Mouse (Mus musculus): Measurements from ENCODE around the gene Cep97.
"Not testable (repeated sequence)": the region's sequence is repeated elsewhere in the genome, so short reads cannot be mapped to it uniquely, and the experiment has no call there.

Gene Cep97

GRCm38 (mm10) chr16:55934453-55935037 lies at the start of gene Cep97:
Gene Cep97 (minus strand): TSS chr16:55934855.
- peak; percentile 94 for DNase-seq (ENCODE audit: extremely low read depth, low read depth)

GRCm38 (mm10) chr16:55974903-55975285 lies 40.2 kb upstream of the Cep97 start:
- no peak for DNase-seq (ENCODE audit: extremely low read depth, low read depth)

GRCm38 (mm10) chr16:55974256-55974902 lies 39.7 kb upstream of the Cep97 start:
- DNase-seq (ENCODE audit: extremely low read depth, low read depth): no peak

GRCm38 (mm10) chr16:55973431-55974255 lies 39.0 kb upstream of the Cep97 start, which contains the start of gene Zbtb11:
Gene Zbtb11 (plus strand): TSS chr16:55973883.
- peak; percentile 95 for DNase-seq (ENCODE audit: extremely low read depth, low read depth)

GRCm38 (mm10) chr16:55972626-55973201 lies 38.1 kb upstream of the Cep97 start:
- no peak for DNase-seq (ENCODE audit: extremely low read depth, low read depth)

GRCm38 (mm10) chr16:55971735-55972615 lies 37.3 kb upstream of the Cep97 start:
- no peak for DNase-seq (ENCODE audit: extremely low read depth, low read depth)

- DNase-seq (ENCODE audit: extremely low read depth, low read depth): no peak
Observed at GRCm38 (mm10) chr16:55970416-55970815, 35.8 kb upstream of the Cep97 start.

GRCm38 (mm10) chr16:55969147-55969546 lies 34.5 kb upstream of the Cep97 start:
- DNase-seq (ENCODE audit: extremely low read depth, low read depth): no peak

- DNase-seq (ENCODE audit: extremely low read depth, low read depth): no peak
Observed at GRCm38 (mm10) chr16:55967221-55967620, 32.6 kb upstream of the Cep97 start.

- peak; percentile 86 for DNase-seq (ENCODE audit: extremely low read depth, low read depth)
Observed at GRCm38 (mm10) chr16:55966212-55966871, 31.7 kb upstream of the Cep97 start, which contains the start of gene Rpl24. Gene Rpl24 (plus strand): TSS chr16:55966275.

- DNase-seq (ENCODE audit: extremely low read depth, low read depth): no peak
Observed at GRCm38 (mm10) chr16:55964126-55964949, 29.7 kb upstream of the Cep97 start.

GRCm38 (mm10) chr16:55963068-55963467 lies 28.4 kb upstream of the Cep97 start:
- not testable (repeated sequence) for DNase-seq (ENCODE audit: extremely low read depth, low read depth)

- DNase-seq (ENCODE audit: extremely low read depth, low read depth): not testable (repeated sequence)
Observed at GRCm38 (mm10) chr16:55954196-55954595, 19.5 kb upstream of the Cep97 start.

- no peak for DNase-seq (ENCODE audit: extremely low read depth, low read depth)
Observed at GRCm38 (mm10) chr16:55952771-55953170, 18.1 kb upstream of the Cep97 start.

GRCm38 (mm10) chr16:55951679-55952327 lies 17.1 kb upstream of the Cep97 start:
- no peak for DNase-seq (ENCODE audit: extremely low read depth, low read depth)

- peak; percentile 83 for DNase-seq (ENCODE audit: extremely low read depth, low read depth)
Observed at GRCm38 (mm10) chr16:55950946-55951678, 16.5 kb upstream of the Cep97 start.

- no peak for DNase-seq (ENCODE audit: extremely low read depth, low read depth)
Observed at GRCm38 (mm10) chr16:55950462-55950861, 15.8 kb upstream of the Cep97 start.

GRCm38 (mm10) chr16:55948963-55949362 lies 14.3 kb upstream of the Cep97 start:
- no peak for DNase-seq (ENCODE audit: extremely low read depth, low read depth)

Data from MEL-GATA-1-ER (cell line).